Mouse (Mus musculus) c-Kit-positive CD71-positive TER-119-positive erythroid progenitor cells, embryonic 14.5 days (primary cell): ENCODE data around the gene Ctnnbl1.

ENCODE experiments used
- DNase-seq: peaks from one replicate; pipeline ENCODE4 v3.0.0-alpha.2; 2013; ENCODE audit warnings: low spot score

Ctnnbl1 gene

DNA sequence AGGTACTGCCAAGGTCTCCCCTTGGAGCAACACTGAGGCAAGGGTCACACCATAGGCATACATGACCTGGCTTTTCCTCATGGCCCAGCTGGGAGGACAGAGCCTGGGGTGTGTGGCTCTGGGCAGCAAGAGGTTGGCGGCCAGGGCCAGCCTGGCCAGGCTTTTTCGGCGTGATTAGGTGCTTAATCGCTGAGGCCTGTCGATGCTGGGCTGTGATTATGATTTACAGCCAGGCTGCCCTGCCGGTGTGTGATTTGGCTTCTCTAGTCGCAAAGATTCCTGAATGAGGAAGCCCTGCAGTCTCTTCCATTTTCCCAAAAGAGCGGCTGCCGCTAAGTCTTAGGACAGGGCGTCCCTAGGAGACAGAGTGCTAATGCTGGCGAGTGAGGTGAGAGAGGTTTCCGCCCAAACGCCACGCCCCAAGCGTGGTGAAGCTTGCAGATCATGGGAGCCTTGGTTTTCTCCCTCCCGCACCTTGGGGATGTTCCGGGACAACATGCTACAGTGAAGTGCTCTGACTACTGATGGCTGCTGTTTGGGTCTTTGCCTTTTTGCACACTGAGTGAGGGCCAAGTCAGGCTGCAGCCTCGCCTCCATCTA is 203.5 kb downstream of the Ctnnbl1 start:
- DNase-seq = no peak
